Mouse (Mus musculus): Measurements from ENCODE around the gene Pstpip1. TPM values are rescaled to one million over a fixed set of nuclear protein-coding genes. Genes with fewer than 3 reads are reported as not detected.

Pstpip1 gene
- polyA plus RNA-seq, 1 experiment from 2014 or later, result 1.0 TPM

DNA sequence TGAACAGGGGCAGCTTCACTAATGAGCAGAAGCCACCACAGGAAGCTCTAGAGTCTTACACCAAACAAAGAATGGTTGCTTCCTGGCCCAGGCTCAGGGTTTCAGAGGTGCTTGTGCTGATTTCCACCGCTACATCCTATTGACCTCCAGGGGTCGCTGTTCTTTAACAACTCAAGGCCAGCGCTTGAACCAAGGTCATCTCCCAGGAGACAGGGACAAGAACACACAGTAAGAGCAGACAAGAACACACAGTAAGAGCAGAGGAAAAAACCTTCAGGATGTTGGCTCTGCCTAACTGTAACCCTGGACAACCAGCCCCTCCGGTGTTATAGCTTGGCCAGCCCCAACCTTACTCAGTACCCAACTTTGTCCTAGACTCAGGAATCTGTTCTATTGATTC lies 14.5 kb upstream of the Pstpip1 start:
- Histone ChIP-seq H3K27ac (peak overlapping the region; percentile 79), H3K4me3 (replicated peaks) (no peak overlapping the region), H3K9me3 (no peaks in the 10 kb centered on the region), H3K4me1 (replicated peaks) (peaks cover 20% of the 10 kb centered on the region), H3K36me3 (peaks cover 27% of the 10 kb centered on the region), H3K27me3 (no peaks in the 10 kb centered on the region), H3K4me2 (no peak overlapping the region), H3K9ac (replicated peaks) (no peak overlapping the region)
- 12% methylated on average over 4 of the region's 4 CpGs for WGBS
- ATAC-seq (ENCODE audit: insufficient number of reproducible peaks, insufficient read depth, low FRiP score, low TSS enrichment, low read depth), result no peak

DNA sequence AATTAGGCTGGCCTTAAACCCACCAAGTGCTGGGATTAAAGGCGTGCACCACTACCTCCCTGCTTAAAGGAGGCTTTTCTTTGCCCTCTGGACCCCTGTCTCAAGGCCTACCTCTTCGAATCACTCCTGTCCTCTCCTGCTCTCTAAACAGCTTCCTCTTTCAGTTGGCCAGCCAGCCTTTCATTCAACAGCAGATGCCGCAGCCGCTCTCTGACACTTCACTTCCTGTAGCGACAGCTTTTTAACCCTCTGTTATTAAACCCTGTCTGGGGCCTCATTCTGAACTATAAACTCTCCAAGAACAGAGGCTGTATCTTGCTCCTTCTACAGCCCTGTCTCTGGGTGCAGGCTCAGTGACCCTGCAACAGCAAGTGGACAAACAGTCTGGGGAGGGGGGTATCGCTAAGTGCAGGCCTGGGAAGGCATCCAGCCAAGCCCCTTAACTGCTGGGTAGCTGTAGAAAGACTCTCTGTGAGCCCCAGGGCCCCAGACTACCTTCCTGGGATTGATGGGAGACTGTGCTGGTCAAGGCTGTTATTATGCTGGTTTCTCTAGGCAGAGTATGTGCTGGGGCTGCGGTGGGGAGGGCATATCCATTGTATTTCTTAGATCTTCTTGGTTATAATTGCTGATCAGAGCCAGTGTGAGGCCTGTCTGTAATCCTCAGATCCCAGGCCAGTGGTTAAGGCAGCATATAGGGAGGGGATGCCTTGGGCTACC lies 13.7 kb upstream of the Pstpip1 start:
- Histone ChIP-seq H3K9ac (replicated peaks) (no peak overlapping the region), H3K4me1 (replicated peaks) (peaks cover 20% of the 10 kb centered on the region), H3K36me3 (peaks cover 27% of the 10 kb centered on the region), H3K27me3 (no peaks in the 10 kb centered on the region), H3K9me3 (no peaks in the 10 kb centered on the region), H3K4me2 (no peak overlapping the region), H3K4me3 (replicated peaks) (no peak overlapping the region), H3K27ac (peak overlapping the region; percentile 79)
- ATAC-seq (ENCODE audit: insufficient number of reproducible peaks, insufficient read depth, low FRiP score, low TSS enrichment, low read depth), result peak; percentile 17; the same call in 1 of the 2 replicates
- WGBS, result 28% methylated on average over 7 of the region's 7 CpGs

- H3K27me3 ChIP-seq, result no peaks in the 10 kb centered on the region
- H3K4me2 ChIP-seq, result no peak overlapping the region
- H3K4me3 ChIP-seq (replicated peaks), result no peak overlapping the region
- H3K36me3 ChIP-seq, result peaks cover 18% of the 10 kb centered on the region
- no peak for ATAC-seq (ENCODE audit: insufficient number of reproducible peaks, insufficient read depth, low FRiP score, low TSS enrichment, low read depth)
- 87% methylated on average over 5 of the region's 5 CpGs for whole genome bisulfite sequencing
- H3K4me1 ChIP-seq (replicated peaks), result peaks cover 20% of the 10 kb centered on the region
- H3K9ac ChIP-seq (replicated peaks), result no peak overlapping the region
- no peaks in the 10 kb centered on the region for H3K9me3 ChIP-seq
- no peak overlapping the region for H3K27ac ChIP-seq
Measured at GRCm38 (mm10) chr9:56079587-56079986, 10.2 kb upstream of the Pstpip1 start.

- Histone ChIP-seq H3K9ac (replicated peaks) (no peak overlapping the region), H3K4me1 (replicated peaks) (peaks cover 17% of the 10 kb centered on the region), H3K27ac (no peak overlapping the region), H3K9me3 (no peaks in the 10 kb centered on the region), H3K27me3 (no peaks in the 10 kb centered on the region), H3K4me3 (replicated peaks) (no peak overlapping the region), H3K36me3 (no peaks in the 10 kb centered on the region), H3K4me2 (no peak overlapping the region)
- no peak for ATAC-seq (ENCODE audit: insufficient number of reproducible peaks, insufficient read depth, low FRiP score, low TSS enrichment, low read depth)
- 88% methylated on average over 5 of the region's 5 CpGs for WGBS
Measured at GRCm38 (mm10) chr9:56086524-56086923, 3.2 kb upstream of the Pstpip1 start.

DNA sequence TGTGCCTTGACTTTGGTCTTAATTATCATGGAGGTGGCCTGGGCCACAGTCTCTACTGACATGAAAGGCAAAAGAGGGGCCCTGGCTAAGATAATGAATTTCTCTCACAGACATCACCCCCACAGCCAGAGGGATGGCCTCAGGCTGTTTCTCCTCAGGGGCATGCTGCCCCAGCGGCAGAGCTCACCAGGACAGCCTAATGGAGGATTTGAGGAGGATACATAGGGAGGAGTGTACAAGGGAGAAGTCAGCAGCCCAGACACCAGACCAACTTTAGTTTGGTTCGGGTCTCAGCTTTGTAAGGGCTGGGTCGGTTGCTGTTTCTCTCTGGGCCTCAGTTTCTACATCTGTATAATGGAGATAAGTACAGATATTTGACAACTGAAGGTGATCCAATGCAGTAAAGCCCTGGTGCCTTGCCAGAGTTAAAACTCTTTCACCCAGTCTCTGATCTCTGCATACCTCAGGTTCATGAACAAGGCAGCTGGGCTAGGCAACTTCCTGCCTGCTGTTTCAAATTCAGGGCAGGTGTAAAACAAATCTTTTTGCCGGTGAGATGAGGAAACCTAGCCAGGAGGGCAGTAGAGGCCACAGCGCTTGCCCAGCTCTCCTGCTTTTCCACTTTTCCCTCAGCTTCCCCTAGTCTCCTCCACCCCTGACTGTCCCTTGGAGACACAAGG lies 924 bp downstream of the Pstpip1 start:
- Histone ChIP-seq H3K36me3 (no peaks in the 10 kb centered on the region), H3K4me3 (replicated peaks) (no peak overlapping the region), H3K27ac (peak overlapping the region; percentile 86; the same call in 1 of the 2 replicates), H3K9ac (replicated peaks) (no peak overlapping the region), H3K27me3 (no peaks in the 10 kb centered on the region), H3K9me3 (no peaks in the 10 kb centered on the region), H3K4me2 (peak overlapping the region; percentile 45), H3K4me1 (replicated peaks) (peaks cover 17% of the 10 kb centered on the region)
- 54% methylated on average over 5 of the region's 5 CpGs for WGBS
- no peak for ATAC-seq (ENCODE audit: insufficient number of reproducible peaks, insufficient read depth, low FRiP score, low TSS enrichment, low read depth)

GRCm38 (mm10) chr9:56092102-56092501 lies 2.3 kb downstream of the Pstpip1 start:
- Histone ChIP-seq H3K27me3 (no peaks in the 10 kb centered on the region), H3K4me3 (replicated peaks) (no peak overlapping the region), H3K27ac (no peak overlapping the region), H3K9me3 (no peaks in the 10 kb centered on the region), H3K4me2 (no peak overlapping the region), H3K9ac (replicated peaks) (no peak overlapping the region), H3K36me3 (no peaks in the 10 kb centered on the region), H3K4me1 (replicated peaks) (peaks cover 17% of the 10 kb centered on the region)
- WGBS, result 43% methylated on average over 2 of the region's 2 CpGs
- ATAC-seq (ENCODE audit: insufficient number of reproducible peaks, insufficient read depth, low FRiP score, low TSS enrichment, low read depth), result no peak

DNA sequence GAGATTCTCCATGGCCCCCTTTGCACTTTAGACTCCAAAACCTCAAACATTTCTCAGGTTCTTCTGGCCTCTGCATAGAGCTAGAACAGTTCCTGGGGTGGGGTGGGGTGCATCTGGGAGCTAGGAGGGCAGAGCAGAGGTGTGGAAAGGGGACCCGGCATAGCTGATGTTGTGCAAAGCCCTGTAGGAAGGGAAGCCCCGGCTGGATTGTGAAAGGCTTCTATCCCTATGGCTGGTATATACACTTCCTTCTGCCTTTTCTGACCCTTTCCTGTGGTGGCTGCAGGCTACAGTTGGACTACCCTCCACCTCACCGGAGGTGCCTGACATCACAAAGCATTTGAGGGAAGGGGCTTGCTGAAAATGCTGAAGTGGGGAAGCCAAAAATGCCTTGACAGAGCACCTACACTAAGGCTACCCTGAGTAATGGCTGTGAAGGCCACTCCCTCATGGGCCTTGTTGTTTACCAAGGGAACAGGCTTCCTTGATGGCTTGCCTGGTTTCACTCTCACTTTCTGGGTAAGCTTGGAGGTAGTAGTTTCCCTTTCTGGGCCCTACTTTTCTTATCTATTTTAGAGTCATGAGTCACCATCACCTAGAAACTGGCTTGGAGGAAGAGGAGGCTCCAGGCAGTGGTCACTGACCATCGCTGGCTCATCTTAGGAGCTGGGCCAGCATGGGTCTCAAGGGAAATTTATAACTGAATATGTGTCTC lies 8.0 kb downstream of the Pstpip1 start:
- H3K36me3 ChIP-seq, result no peaks in the 10 kb centered on the region
- no peaks in the 10 kb centered on the region for H3K4me1 ChIP-seq (replicated peaks)
- no peak overlapping the region for H3K4me2 ChIP-seq
- H3K9me3 ChIP-seq, result no peaks in the 10 kb centered on the region
- H3K27me3 ChIP-seq, result no peaks in the 10 kb centered on the region
- ATAC-seq (ENCODE audit: insufficient number of reproducible peaks, insufficient read depth, low FRiP score, low TSS enrichment, low read depth), result no peak
- H3K27ac ChIP-seq, result no peak overlapping the region
- H3K9ac ChIP-seq (replicated peaks), result no peak overlapping the region
- 83% methylated on average over 4 of the region's 4 CpGs for WGBS
- no peak overlapping the region for H3K4me3 ChIP-seq (replicated peaks)

DNA sequence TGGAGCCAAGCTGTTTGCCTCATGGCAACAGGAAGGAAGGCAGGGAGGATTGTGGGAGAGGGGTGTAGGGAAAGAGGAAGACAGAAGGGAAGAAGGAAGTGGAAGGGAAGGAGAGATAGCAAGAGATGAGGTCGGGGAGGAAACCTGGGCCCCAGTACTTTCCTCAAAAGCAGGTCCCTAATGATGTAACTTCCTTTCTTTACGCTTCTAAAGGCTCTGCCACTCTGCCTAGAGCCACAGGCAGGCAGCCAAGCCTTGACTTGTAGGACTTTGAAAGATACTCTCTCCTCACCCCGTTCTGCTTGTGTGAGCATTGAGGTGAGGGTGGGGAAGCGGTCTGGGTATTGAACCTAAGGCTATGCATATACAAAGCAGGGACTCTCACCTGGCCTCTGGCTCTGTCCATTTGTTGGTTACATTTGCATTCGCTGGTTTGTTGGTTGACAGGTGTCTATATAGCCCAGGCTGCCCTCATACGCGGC lies 10.3 kb downstream of the Pstpip1 start:
- no peaks in the 10 kb centered on the region for H3K9me3 ChIP-seq
- H3K4me2 ChIP-seq, result no peak overlapping the region
- no peak overlapping the region for H3K4me3 ChIP-seq (replicated peaks)
- H3K4me1 ChIP-seq (replicated peaks), result no peaks in the 10 kb centered on the region
- no peak overlapping the region for H3K27ac ChIP-seq
- H3K27me3 ChIP-seq, result no peaks in the 10 kb centered on the region
- ATAC-seq (ENCODE audit: insufficient number of reproducible peaks, insufficient read depth, low FRiP score, low TSS enrichment, low read depth), result no peak
- 89% methylated on average over 7 of the region's 7 CpGs for WGBS
- no peaks in the 10 kb centered on the region for H3K36me3 ChIP-seq
- no peak overlapping the region for H3K9ac ChIP-seq (replicated peaks)

DNA sequence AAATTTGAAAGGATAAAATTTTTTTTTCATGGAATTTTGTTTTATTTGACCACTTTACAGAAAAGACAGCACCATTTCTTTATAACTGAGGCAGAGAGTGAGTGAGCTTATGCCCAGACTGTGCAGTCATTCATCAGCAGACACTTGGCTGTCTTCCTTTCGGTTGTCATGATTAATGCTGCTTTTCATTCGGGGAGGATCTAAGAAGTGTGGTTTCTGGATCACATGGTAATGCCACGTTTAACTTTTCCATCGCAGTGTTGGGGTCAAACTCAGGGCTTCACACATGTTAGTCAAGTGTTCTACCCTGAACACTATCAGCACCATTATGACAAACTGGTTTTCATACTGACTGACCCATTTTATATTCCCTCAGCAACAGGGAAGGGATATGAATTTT lies 11.3 kb downstream of the Pstpip1 start:
- Histone ChIP-seq H3K9ac (replicated peaks) (no peak overlapping the region), H3K4me1 (replicated peaks) (no peaks in the 10 kb centered on the region), H3K27ac (no peak overlapping the region), H3K27me3 (no peaks in the 10 kb centered on the region), H3K4me3 (replicated peaks) (no peak overlapping the region), H3K9me3 (no peaks in the 10 kb centered on the region), H3K4me2 (no peak overlapping the region), H3K36me3 (no peaks in the 10 kb centered on the region)
- ATAC-seq (ENCODE audit: insufficient number of reproducible peaks, insufficient read depth, low FRiP score, low TSS enrichment, low read depth), result no peak
- WGBS, result 55% methylated on average over 4 of the region's 4 CpGs

DNA sequence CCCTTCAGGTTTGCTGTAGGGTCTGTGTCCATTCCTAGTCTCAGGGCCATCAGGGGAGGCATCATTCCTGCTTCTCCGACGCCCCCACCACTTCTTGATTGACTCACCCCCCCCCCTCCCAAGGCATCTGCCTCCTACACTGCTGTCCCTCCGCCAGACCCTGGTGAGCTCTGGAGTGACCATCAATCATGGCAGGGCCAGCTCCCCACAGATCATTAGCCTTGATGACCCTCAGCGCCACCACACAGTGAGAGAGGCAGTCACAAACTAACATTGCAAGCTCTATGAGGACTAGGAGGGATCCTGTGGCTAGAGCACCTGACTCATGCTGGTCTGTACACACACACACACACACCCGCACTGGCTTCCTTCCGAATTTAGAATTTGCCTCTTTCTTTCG lies 15.2 kb downstream of the Pstpip1 start:
- H3K9ac ChIP-seq (replicated peaks), result no peak overlapping the region
- no peak overlapping the region for H3K27ac ChIP-seq
- no peaks in the 10 kb centered on the region for H3K27me3 ChIP-seq
- no peak overlapping the region for H3K4me2 ChIP-seq
- H3K4me1 ChIP-seq (replicated peaks), result peaks cover 6% of the 10 kb centered on the region; the same call in 1 of the 2 replicates
- no peaks in the 10 kb centered on the region for H3K9me3 ChIP-seq
- WGBS, result 42% methylated on average over 7 of the region's 7 CpGs
- ATAC-seq (ENCODE audit: insufficient number of reproducible peaks, insufficient read depth, low FRiP score, low TSS enrichment, low read depth), result no peak
- no peak overlapping the region for H3K4me3 ChIP-seq (replicated peaks)
- no peaks in the 10 kb centered on the region for H3K36me3 ChIP-seq

All from limb, embryonic 12.5 days (tissue).